Mouse (Mus musculus) heart, embryonic 12.5 days (tissue): Measurements from ENCODE around the gene Pde7b. TPM values are rescaled to one million over a fixed set of nuclear protein-coding genes. Genes with fewer than 3 reads are reported as not detected.

Experiments
- ATAC-seq: fragments of 200-750 bp; cut with Nextera tagmentation; 2 replicates; pipeline ENCODE4 v1.8.0; 2017; ENCODE audit warnings: moderate TSS enrichment, moderate library complexity; ENCODE audit not compliant: insufficient number of reproducible peaks, low FRiP score
- H3K27ac ChIP-seq: fragments of 300-500 bp; sonication (generic); 2 replicates; pipeline ENCODE4 v1.5.1; 2016; ENCODE audit warnings: mild to moderate bottlenecking, moderate library complexity; ENCODE audit not compliant: poor library complexity, severe bottlenecking
- H3K27me3 ChIP-seq: fragments of 300-500 bp; sonication (generic); replicated peaks from 2 replicates; pipeline ENCODE4 v1.6.1; 2016; ENCODE audit warnings: mild to moderate bottlenecking, moderate library complexity
- H3K36me3 ChIP-seq: fragments of 300-500 bp; sonication (generic); 2 replicates; pipeline ENCODE4 v1.6.1; 2016; ENCODE audit warnings: mild to moderate bottlenecking, moderate library complexity
- H3K4me1 ChIP-seq: fragments of 300-500 bp; sonication (generic); replicated peaks from 2 replicates; pipeline ENCODE4 v1.6.1; 2016; ENCODE audit warnings: mild to moderate bottlenecking
- H3K4me2 ChIP-seq: fragments of 300-500 bp; sonication (generic); 2 replicates; pipeline ENCODE4 v1.6.1; 2016; ENCODE audit warnings: mild to moderate bottlenecking, moderate library complexity
- H3K4me3 ChIP-seq: fragments of 300-500 bp; sonication (generic); 2 replicates; pipeline ENCODE4 v1.5.1; 2016; ENCODE audit warnings: mild to moderate bottlenecking
- H3K9ac ChIP-seq: fragments of 300-500 bp; sonication (generic); 2 replicates; pipeline ENCODE4 v1.6.1; 2016; ENCODE audit warnings: mild to moderate bottlenecking, moderate library complexity
- H3K9me3 ChIP-seq: fragments of 300-500 bp; sonication (generic); replicated peaks from 2 replicates; pipeline ENCODE4 v1.6.1; 2016; ENCODE audit warnings: mild to moderate bottlenecking, moderate library complexity
- WGBS: fragments of 180-500 bp; shearing (Covaris S2); methylation state at CpG from one replicate; pipeline ENCODE4 v1.1.7; 2016; 5-methylcytosine and 5-hydroxymethylcytosine counted together
- polyA plus RNA-seq: library from polyadenylated mRNA; unstranded; fragments of >200 nt; fragmentation: Nextera tagmentation; extraction: Ambion mirVana; gene quantifications from 2 replicates; pipeline ENCODE4 v1.2.1, GENCODE M21; 2016

Gene Pde7b
- polyA plus RNA-seq, 1 experiment from 2014 or later, result 16.3 TPM

DNA sequence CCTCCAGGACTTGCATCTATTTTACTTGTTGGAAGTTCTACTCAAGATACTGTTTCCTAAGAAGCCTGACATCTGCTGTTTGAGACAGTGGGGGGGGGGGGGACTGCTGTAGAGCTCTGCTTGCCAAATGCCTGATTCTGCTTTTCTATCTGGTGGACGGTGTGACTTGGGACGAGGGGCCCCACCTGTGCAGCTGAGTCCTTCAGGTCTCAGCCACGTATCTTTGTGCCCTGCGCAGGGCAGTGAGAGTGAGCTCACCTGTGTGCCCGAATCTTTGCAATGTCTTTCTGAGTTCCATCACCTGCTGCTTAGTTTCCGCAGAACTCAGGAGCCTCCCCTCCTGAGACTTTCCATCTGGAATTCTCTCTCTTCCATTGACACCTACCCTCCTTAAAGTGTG lies 70.7 kb downstream of the Pde7b start:
- Histone ChIP-seq H3K4me1 (peaks cover 29% of the 10 kb centered on the region), H3K9ac (no peak overlapping the region), H3K27me3 (no peaks in the 10 kb centered on the region), H3K36me3 (peaks cover 4% of the 10 kb centered on the region; the same call in 1 of the 2 replicates), H3K4me3 (no peak overlapping the region), H3K4me2 (no peak overlapping the region), H3K27ac (no peak overlapping the region), H3K9me3 (no peaks in the 10 kb centered on the region)
- WGBS, result 70% methylated on average over 6 of the region's 6 CpGs
- ATAC-seq, result no peak

DNA sequence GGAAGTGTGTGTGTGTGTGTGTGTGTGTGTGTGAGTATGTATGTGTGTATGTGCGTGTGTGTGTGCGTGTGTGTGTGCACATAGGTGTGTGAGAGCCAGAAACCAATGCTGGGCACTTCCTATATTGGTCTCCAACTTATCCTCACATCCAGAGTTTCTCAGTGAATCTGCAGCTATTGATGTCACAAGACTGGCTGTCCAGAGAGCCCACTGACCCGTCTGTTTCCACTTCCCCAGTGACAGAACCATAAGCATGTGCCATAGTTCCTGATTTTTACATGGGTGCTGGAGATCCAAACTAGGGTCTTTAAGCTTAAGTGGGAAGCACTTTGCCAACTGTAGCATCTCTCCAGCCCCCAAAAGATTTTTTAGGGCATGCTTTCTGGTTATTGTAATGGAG lies 71.6 kb downstream of the Pde7b start:
- H3K4me3 ChIP-seq, result no peak overlapping the region
- H3K4me2 ChIP-seq, result no peak overlapping the region
- H3K27ac ChIP-seq, result no peak overlapping the region
- no peak overlapping the region for H3K9ac ChIP-seq
- ATAC-seq, result no peak
- H3K4me1 ChIP-seq, result peaks cover 24% of the 10 kb centered on the region
- H3K27me3 ChIP-seq, result no peaks in the 10 kb centered on the region
- H3K36me3 ChIP-seq, result peaks cover 4% of the 10 kb centered on the region; the same call in 1 of the 2 replicates
- 81% methylated on average over 3 of the region's 3 CpGs for WGBS
- no peaks in the 10 kb centered on the region for H3K9me3 ChIP-seq

DNA sequence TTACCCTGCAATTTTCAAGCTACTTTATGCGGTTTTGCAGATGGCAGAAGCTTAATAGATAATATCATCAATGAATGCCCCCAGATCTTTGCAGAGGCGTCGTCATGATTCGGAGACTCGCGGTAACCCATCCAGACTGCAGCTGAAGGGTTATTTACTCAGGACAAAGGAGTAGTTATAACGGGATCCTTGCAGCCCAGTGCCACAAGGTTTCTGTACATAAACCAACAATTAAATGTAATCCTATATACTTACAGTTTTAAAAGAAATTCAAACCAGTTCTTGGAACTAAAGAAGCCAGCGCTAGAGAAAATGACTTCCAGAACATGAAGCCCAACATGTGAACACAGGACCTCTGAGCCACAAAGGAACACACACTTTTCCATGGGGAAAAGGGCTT lies 88.5 kb downstream of the Pde7b start:
- no peak overlapping the region for H3K9ac ChIP-seq
- H3K27me3 ChIP-seq, result no peaks in the 10 kb centered on the region
- no peak overlapping the region for H3K4me3 ChIP-seq
- H3K36me3 ChIP-seq, result peaks cover 8% of the 10 kb centered on the region; the same call in 1 of the 2 replicates
- no peaks in the 10 kb centered on the region for H3K4me1 ChIP-seq
- 88% methylated on average over 8 of the region's 8 CpGs for WGBS
- no peak overlapping the region for H3K27ac ChIP-seq
- ATAC-seq, result no peak
- H3K4me2 ChIP-seq, result no peak overlapping the region
- H3K9me3 ChIP-seq, result peaks cover 6% of the 10 kb centered on the region; the same call in 1 of the 2 replicates

DNA sequence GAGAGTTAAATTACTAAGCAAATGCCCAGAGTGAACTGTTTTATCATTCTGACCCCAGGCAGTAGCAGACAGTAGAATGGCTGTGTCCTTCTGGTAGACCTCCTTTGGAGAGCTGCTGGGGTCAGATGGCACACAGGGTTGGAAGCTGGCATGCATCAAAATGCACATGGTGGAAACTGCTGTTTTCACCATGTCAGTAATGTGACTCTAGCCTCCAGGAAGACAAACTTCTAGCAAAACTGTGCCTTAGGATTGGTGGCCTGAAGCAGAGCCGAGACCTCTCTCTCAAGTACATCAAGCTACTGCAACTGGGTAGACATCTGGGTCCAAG lies 91.8 kb downstream of the Pde7b start:
- Histone ChIP-seq H3K27me3 (no peaks in the 10 kb centered on the region), H3K4me2 (no peak overlapping the region), H3K9me3 (no peaks in the 10 kb centered on the region), H3K4me3 (no peak overlapping the region), H3K27ac (no peak overlapping the region), H3K9ac (no peak overlapping the region), H3K36me3 (no peaks in the 10 kb centered on the region), H3K4me1 (no peaks in the 10 kb centered on the region; the same call in 1 of the 2 replicates)
- 86% methylated on average over 1 of the region's 1 CpGs for WGBS
- ATAC-seq, result no peak

DNA sequence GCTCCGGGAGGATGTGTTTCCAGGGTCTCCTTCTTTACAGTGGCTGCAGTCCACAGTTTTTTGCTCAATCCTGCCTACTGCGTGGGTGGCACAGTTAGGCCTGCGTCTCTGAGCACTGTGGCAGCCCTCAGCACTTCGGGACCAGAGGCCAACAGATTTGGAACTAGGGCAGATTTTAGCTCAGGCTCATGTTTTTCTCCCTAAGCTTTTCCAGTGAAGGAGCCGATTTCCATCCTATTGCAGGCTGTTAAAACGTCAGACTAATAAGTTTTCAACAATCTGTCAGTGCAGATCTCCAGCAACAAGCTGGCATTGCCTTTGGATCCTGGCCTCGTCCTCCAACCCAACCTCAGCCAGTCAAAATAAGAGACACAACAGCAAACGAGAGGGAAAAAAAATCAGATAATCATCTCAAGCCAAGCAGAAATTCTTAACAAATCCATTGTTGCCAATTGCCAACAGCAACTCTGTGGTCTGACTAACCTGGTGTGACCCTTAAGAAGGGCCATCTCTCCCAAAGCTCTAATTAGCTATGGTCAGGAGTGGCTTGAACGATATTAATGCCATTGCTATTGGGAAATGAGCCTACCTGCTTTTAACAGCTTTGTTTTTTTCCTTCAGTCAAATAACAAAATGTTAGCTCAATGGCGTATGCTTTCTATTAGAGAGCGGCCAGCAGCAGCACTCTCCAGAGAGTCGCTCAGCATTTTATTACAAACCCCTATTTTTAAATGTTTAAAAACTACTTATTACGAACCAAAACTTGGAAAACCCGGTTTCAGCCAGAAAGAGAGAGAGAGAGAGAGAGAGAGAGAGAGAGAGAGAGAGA lies 92.4 kb downstream of the Pde7b start:
- Histone ChIP-seq H3K4me2 (no peak overlapping the region), H3K9ac (no peak overlapping the region), H3K36me3 (no peaks in the 10 kb centered on the region), H3K27me3 (no peaks in the 10 kb centered on the region), H3K27ac (no peak overlapping the region), H3K4me1 (no peaks in the 10 kb centered on the region; the same call in 1 of the 2 replicates), H3K9me3 (no peaks in the 10 kb centered on the region), H3K4me3 (no peak overlapping the region)
- 75% methylated on average over 14 of the region's 14 CpGs for WGBS
- no peak for ATAC-seq

DNA sequence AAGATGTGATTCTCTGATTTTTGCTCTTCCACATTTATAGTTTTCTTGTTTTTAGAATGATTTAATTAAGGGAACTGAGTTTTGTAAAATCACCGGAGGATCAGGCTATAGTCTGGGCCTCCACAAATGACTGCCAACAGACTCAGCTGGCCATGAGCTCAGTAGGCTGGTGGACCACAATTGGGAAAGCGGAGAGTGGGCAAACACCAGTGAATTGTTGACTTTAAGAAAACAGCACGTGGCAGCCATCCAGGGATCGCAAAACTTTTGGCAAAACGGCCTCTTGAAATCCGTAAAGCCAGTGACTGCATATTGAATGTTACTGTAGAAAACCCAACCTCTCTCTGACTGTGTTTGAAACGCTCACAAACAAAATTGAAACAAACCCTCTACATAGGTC lies 94.8 kb downstream of the Pde7b start:
- ATAC-seq, result no peak
- Histone ChIP-seq H3K27ac (no peak overlapping the region), H3K4me2 (no peak overlapping the region), H3K9me3 (no peaks in the 10 kb centered on the region), H3K27me3 (no peaks in the 10 kb centered on the region), H3K4me1 (no peaks in the 10 kb centered on the region; the same call in 1 of the 2 replicates), H3K36me3 (peaks cover 9% of the 10 kb centered on the region; the same call in 1 of the 2 replicates), H3K9ac (no peak overlapping the region), H3K4me3 (no peak overlapping the region)
- 67% methylated on average over 7 of the region's 7 CpGs for WGBS

DNA sequence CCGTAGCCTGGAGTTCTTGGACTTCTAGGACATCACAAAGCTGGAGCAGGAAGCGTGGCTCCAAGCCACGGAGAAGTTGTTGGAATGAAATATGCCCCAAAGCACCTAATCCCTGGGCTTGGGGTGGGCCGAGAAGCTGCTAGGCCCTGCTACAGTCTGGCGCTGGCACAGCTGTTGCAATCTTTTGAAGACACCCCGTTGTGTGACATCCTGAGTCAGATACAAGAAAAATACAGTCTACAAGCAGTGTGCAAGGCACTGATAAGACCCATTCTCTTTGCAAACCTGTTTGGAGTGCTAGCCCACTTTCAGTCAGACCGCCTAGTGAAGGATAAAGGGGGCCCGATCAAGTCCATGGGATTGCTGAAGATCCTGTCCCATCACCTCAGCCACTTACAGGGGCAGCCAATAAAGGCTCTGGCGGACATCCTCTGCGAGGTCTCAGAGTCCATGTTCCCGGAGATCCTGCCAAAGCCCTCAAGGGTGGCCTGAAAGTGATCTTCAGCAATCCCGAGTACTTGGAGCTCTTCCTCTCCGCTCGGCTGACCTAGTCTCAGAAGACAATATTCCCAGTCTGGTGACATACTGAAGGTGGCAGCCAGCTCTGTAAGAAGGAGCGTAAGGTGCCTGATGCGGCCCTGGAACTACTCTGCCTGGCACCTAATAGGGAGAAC lies 99.0 kb downstream of the Pde7b start:
- WGBS, result 78% methylated on average over 16 of the region's 16 CpGs
- no peak overlapping the region for H3K27ac ChIP-seq
- no peak overlapping the region for H3K9ac ChIP-seq
- no peaks in the 10 kb centered on the region for H3K9me3 ChIP-seq
- H3K36me3 ChIP-seq, result peaks cover 9% of the 10 kb centered on the region; the same call in 1 of the 2 replicates
- no peak overlapping the region for H3K4me3 ChIP-seq
- H3K4me1 ChIP-seq, result no peaks in the 10 kb centered on the region; the same call in 1 of the 2 replicates
- H3K27me3 ChIP-seq, result no peaks in the 10 kb centered on the region
- H3K4me2 ChIP-seq, result no peak overlapping the region
- ATAC-seq, result no peak

DNA sequence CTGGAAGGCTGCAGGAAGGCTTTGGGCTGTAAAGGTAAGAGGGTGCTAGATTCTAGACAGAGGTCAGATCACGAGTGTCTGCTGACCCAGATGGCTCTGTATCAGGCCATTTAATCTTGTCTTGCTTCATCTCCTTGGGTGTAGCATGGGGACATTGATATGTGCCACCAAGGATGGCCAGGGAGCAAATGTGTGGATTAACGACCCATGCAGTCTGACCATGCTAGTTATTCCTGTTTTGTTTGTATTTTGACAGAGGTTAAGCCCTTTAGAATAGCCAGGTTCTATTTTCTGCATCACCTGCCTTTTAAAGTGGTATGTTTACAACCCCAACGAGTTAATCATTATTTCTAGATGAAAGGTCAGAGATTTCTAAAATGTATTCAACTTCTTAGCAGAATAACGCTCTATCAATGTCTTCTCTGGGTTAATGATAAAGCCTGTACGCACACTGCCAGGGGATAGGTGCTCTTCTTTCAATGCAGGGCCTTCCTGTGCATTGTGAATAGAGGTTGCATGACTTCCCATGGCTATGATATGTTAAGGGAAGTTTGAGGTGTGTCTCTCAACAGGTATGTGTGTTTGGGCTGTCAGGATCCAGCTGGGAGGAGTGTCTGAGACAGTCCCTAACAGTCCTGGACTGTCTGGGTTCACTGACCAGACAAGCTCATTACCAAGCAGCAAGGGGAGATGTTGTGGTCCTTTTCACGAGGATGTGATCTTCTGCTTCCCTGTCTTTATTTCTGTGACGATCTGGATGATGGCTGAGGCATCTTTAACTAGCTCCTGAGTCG lies 103.0 kb downstream of the Pde7b start:
- no peak overlapping the region for H3K9ac ChIP-seq
- peaks cover 6% of the 10 kb centered on the region; the same call in 1 of the 2 replicates for H3K36me3 ChIP-seq
- no peak overlapping the region for H3K27ac ChIP-seq
- H3K27me3 ChIP-seq, result no peaks in the 10 kb centered on the region
- H3K9me3 ChIP-seq, result no peaks in the 10 kb centered on the region
- 0 out of 2 replicates have a peak, but pooled peaks cover 3% of the 10 kb centered on the region for H3K4me1 ChIP-seq
- WGBS, result 75% methylated on average over 8 of the region's 8 CpGs
- H3K4me3 ChIP-seq, result no peak overlapping the region
- H3K4me2 ChIP-seq, result no peak overlapping the region
- ATAC-seq, result no peak

DNA sequence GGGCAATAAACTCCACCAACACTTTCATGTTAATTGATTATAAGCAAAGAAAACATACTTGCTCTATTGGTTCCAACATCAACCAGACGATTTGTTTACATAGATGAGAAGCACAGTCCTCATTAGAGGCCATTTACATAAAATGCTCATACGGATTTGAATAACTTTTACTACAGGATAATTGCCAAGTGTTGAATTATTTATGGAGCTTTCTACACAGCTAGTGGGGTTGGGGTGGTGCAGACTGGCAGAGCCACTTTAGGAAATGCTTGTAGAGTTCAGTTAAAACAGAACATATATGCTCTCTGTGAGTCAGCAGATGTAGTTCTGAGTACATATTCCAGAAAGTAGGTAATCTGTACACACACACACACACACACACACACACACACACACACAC lies 118.9 kb downstream of the Pde7b start:
- Histone ChIP-seq H3K27me3 (no peaks in the 10 kb centered on the region), H3K36me3 (no peaks in the 10 kb centered on the region), H3K4me2 (no peak overlapping the region), H3K4me1 (no peaks in the 10 kb centered on the region), H3K9ac (no peak overlapping the region), H3K27ac (no peak overlapping the region), H3K9me3 (no peaks in the 10 kb centered on the region), H3K4me3 (no peak overlapping the region)
- no peak for ATAC-seq
- WGBS, result 79% methylated on average over 2 of the region's 2 CpGs

DNA sequence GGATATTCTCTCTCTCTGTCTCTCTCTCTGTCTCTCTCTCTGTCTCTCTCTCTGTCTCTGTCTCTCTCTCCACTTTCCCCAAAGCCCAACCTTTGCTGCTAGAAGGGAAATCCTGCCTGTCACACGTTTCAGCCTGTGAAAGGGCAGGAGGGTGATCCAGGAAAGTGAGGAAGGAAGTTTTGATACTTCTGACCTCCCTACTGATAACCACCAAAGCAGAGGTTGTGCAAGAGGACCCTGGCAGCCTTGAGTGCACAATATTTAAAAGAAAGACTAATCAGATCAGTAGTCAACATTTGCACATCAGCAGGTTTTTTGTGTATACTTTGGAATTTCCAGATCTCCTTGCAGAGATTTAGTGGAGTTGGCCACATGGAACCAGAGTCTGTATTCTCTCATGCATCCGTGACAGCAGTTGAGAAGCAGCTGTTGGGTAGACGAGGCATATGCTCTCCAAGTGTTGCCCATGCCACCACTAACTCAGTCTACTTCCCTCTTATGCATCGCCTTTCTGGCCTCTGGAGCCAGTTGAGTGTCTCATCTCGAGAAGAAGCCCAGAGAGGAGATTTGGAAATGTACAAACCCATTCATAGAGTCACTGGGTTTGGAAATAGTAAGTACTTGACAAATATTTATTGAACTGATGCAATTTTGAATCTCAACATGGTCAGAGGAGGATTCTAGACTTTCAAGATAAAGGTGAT lies 129.6 kb downstream of the Pde7b start:
- H3K4me3 ChIP-seq, result no peak overlapping the region
- no peaks in the 10 kb centered on the region for H3K27me3 ChIP-seq
- H3K27ac ChIP-seq, result no peak overlapping the region
- no peak overlapping the region for H3K9ac ChIP-seq
- no peaks in the 10 kb centered on the region for H3K36me3 ChIP-seq
- no peaks in the 10 kb centered on the region for H3K9me3 ChIP-seq
- H3K4me2 ChIP-seq, result no peak overlapping the region
- no peak for ATAC-seq
- 56% methylated on average over 5 of the region's 5 CpGs for WGBS
- peaks cover 12% of the 10 kb centered on the region for H3K4me1 ChIP-seq
